Mouse (Mus musculus) MEL (cell line): ENCODE data around the gene Mmel1. TPM values are rescaled to one million over a fixed set of nuclear protein-coding genes. Genes with fewer than 3 reads are reported as not detected.

Experiments
- DNase-seq: peaks from one replicate; pipeline ENCODE4 v3.0.0; 2011; ENCODE audit warnings: low read depth, low spot score
- H3K27ac ChIP-seq: 2 replicates; pipeline ENCODE4 v1.5.1; 2012; ENCODE audit warnings: low read depth, mild to moderate bottlenecking, control low read depth, low read length, moderate library complexity; ENCODE audit not compliant: control insufficient read depth
- H3K27me3 ChIP-seq, 2 experiments: fragments of 150-350 bp in 1 of 2; sonication (generic) in 1 of 2; 2 replicates each; pipeline ENCODE4 v1.6.1; 2012; ENCODE audit warnings: low read length in 2 of 2, mild to moderate bottlenecking in 2 of 2, improper control_type of control experiment in 1 of 2, moderate library complexity in 1 of 2; ENCODE audit not compliant: insufficient read depth in 2 of 2, control insufficient read depth in 1 of 2
- H3K36me3 ChIP-seq, 2 experiments: 2 replicates each; pipeline ENCODE4 v1.6.1; 2012 to 2014; ENCODE audit warnings: low read length in 2 of 2, improper control_type of control experiment in 1 of 2, inconsistent platforms in 1 of 2, mild to moderate bottlenecking in 1 of 2; ENCODE audit not compliant: insufficient read depth in 2 of 2, control insufficient read depth in 1 of 2
- H3K4me1 ChIP-seq, 2 experiments: fragments of 150-350 bp in 1 of 2; sonication (generic) in 1 of 2; 2 replicates each; pipeline ENCODE4 v1.6.1; 2012; ENCODE audit warnings: low read length in 2 of 2, improper control_type of control experiment in 1 of 2, mild to moderate bottlenecking in 1 of 2; ENCODE audit not compliant: insufficient read depth in 2 of 2, control insufficient read depth in 1 of 2
- H3K4me3 ChIP-seq, 2 experiments: fragments of 150-350 bp in 1 of 2; sonication (generic) in 1 of 2; 2 replicates each; pipeline ENCODE4 v1.5.1; 2012; ENCODE audit warnings: low read depth in 2 of 2, low read length in 2 of 2, mild to moderate bottlenecking in 2 of 2, moderate library complexity in 2 of 2, control low read depth in 1 of 2, improper control_type of control experiment in 1 of 2; ENCODE audit not compliant: control insufficient read depth in 1 of 2, insufficient read depth in 1 of 2
- H3K79me2 ChIP-seq: 2 replicates; pipeline ENCODE4 v1.6.1; 2012; ENCODE audit warnings: mild to moderate bottlenecking, low read length, moderate library complexity; ENCODE audit not compliant: control insufficient read depth, poor library complexity, insufficient read depth
- H3K9ac ChIP-seq: 2 replicates; pipeline ENCODE4 v1.6.1; 2012; ENCODE audit warnings: low read depth, mild to moderate bottlenecking, control low read depth, low read length, moderate library complexity; ENCODE audit not compliant: control insufficient read depth, poor library complexity, severe bottlenecking
- H3K9me3 ChIP-seq: fragments of 150-350 bp; sonication (generic); replicated peaks from 2 replicates; pipeline ENCODE4 v1.6.1; 2012; ENCODE audit warnings: mild to moderate bottlenecking, low read length, improper control_type of control experiment, moderate library complexity; ENCODE audit not compliant: insufficient read depth
- CHD1 ChIP-seq: IDR thresholded peaks from 2 replicates; pipeline ENCODE4 v1.6.1; 2012; ENCODE audit warnings: low read depth, mild to moderate bottlenecking, inconsistent platforms, low read length, improper control_type of control experiment
- CHD2 ChIP-seq: IDR thresholded peaks from 2 replicates; pipeline ENCODE4 v1.6.1; 2011; ENCODE audit warnings: low read length, improper control_type of control experiment
- CTCF ChIP-seq, 3 experiments: IDR thresholded peaks in 2 of 3; conservative IDR thresholded peaks in 1 of 3; 2 replicates each; pipeline ENCODE4 v1.5.1; 2011 to 2012; ENCODE audit warnings: low read length in 3 of 3, low read depth in 2 of 3, mild to moderate bottlenecking in 2 of 3, improper control_type of control experiment in 1 of 3, inconsistent platforms in 1 of 3, mixed read lengths in 1 of 3, moderate library complexity in 1 of 3; ENCODE audit not compliant: control insufficient read depth in 1 of 3, insufficient read depth in 1 of 3, poor library complexity in 1 of 3, severe bottlenecking in 1 of 3
- ETS1 ChIP-seq: IDR thresholded peaks from 2 replicates; pipeline ENCODE4 v1.6.1; 2012; ENCODE audit warnings: low read depth, mild to moderate bottlenecking, inconsistent platforms, low read length, improper control_type of control experiment, moderate library complexity
- GATA1 ChIP-seq: IDR thresholded peaks from 2 replicates; pipeline ENCODE4 v1.6.1; 2011; ENCODE audit warnings: low read depth, low read length, improper control_type of control experiment
- HCFC1 ChIP-seq: IDR thresholded peaks from 2 replicates; pipeline ENCODE4 v1.6.1; 2012; ENCODE audit warnings: low read depth, mild to moderate bottlenecking, inconsistent platforms, low read length, improper control_type of control experiment, moderate library complexity
- JUND ChIP-seq: IDR thresholded peaks from 2 replicates; pipeline ENCODE4 v1.6.1; 2011; ENCODE audit warnings: low read depth, mild to moderate bottlenecking, improper control_type of control experiment, low read length
- KAT2A ChIP-seq: conservative IDR thresholded peaks from 2 replicates; pipeline ENCODE4 v1.6.1; 2012; ENCODE audit warnings: low read depth, low read length, improper control_type of control experiment, inconsistent platforms
- MAFK ChIP-seq: IDR thresholded peaks from 2 replicates; pipeline ENCODE4 v1.6.1; 2011; ENCODE audit warnings: low read depth, mild to moderate bottlenecking, low read length, improper control_type of control experiment, borderline replicate concordance
- MYB ChIP-seq: IDR thresholded peaks from 2 replicates; pipeline ENCODE4 v1.6.1; 2011; ENCODE audit warnings: mild to moderate bottlenecking, low read depth, low read length, improper control_type of control experiment
- POLR2A ChIP-seq, 2 experiments: IDR thresholded peaks; 2 replicates each; pipeline ENCODE4 v1.6.1; 2011 to 2012; ENCODE audit warnings: low read length in 2 of 2, mild to moderate bottlenecking in 2 of 2, control low read depth in 1 of 2, improper control_type of control experiment in 1 of 2, low read depth in 1 of 2, moderate library complexity in 1 of 2; ENCODE audit not compliant: control insufficient read depth in 1 of 2, insufficient read depth in 1 of 2, poor library complexity in 1 of 2
- POLR2AphosphoS2 ChIP-seq: IDR thresholded peaks from 2 replicates; pipeline ENCODE4 v1.6.1; 2011; ENCODE audit warnings: low read length, improper control_type of control experiment
- RAD21 ChIP-seq: IDR thresholded peaks from 2 replicates; pipeline ENCODE4 v1.6.1; 2011; ENCODE audit warnings: mild to moderate bottlenecking, low read depth, low read length, improper control_type of control experiment
- RCOR1 ChIP-seq: IDR thresholded peaks from 2 replicates; pipeline ENCODE4 v1.6.1; 2012; ENCODE audit warnings: low read depth, mild to moderate bottlenecking, inconsistent platforms, low read length, improper control_type of control experiment
- TAL1 ChIP-seq: IDR thresholded peaks from 2 replicates; pipeline ENCODE4 v1.6.1; 2012; ENCODE audit warnings: mild to moderate bottlenecking, inconsistent platforms, low read length, moderate library complexity, mixed read lengths
- TBP ChIP-seq: IDR thresholded peaks from 2 replicates; pipeline ENCODE4 v1.8.0; 2011; ENCODE audit warnings: low read depth, low read length, improper control_type of control experiment
- TCF12 ChIP-seq: IDR thresholded peaks from 2 replicates; pipeline ENCODE4 v1.6.1; 2014; ENCODE audit warnings: low read depth, mild to moderate bottlenecking, inconsistent platforms, low read length, improper control_type of control experiment, moderate library complexity
- UBTF ChIP-seq: IDR thresholded peaks from 2 replicates; pipeline ENCODE4 v1.6.1; 2012; ENCODE audit warnings: low read depth, mild to moderate bottlenecking, inconsistent platforms, low read length, improper control_type of control experiment, moderate library complexity, borderline replicate concordance; ENCODE audit not compliant: insufficient read depth
- ZKSCAN1 ChIP-seq: IDR thresholded peaks from 2 replicates; pipeline ENCODE4 v1.6.1; 2012; ENCODE audit warnings: low read depth, mild to moderate bottlenecking, inconsistent platforms, low read length, improper control_type of control experiment, moderate library complexity
- ZNF384 ChIP-seq: IDR thresholded peaks from 2 replicates; pipeline ENCODE4 v1.6.1; 2012; ENCODE audit warnings: low read depth, mild to moderate bottlenecking, inconsistent platforms, low read length, improper control_type of control experiment
- polyA plus RNA-seq, 2 experiments: library from polyadenylated mRNA; stranded (reverse) in 1 of 2; unstranded in 1 of 2; fragments of >175 nt in 1 of 2; fragments of >200 nt in 1 of 2; gene quantifications; 2 replicates each; pipeline versions ENCODE4 v1.2.1 to v1.2.4; 2012; ENCODE audit warnings: low replicate concordance in 2 of 2, low read depth in 1 of 2; ENCODE audit not compliant: insufficient read length in 2 of 2, insufficient read depth in 1 of 2, missing spikeins in 1 of 2
- total RNA-seq: library from RNA; depleted of rRNA; stranded (reverse); fragments of 300-350 nt; gene quantifications from 2 replicates; pipeline ENCODE4 v1.2.3, GENCODE M21; 2012

Gene Mmel1
- total and polyA plus RNA-seq, 3 experiments, result 0.07 to 0.08 TPM; not detected in 1

DNA sequence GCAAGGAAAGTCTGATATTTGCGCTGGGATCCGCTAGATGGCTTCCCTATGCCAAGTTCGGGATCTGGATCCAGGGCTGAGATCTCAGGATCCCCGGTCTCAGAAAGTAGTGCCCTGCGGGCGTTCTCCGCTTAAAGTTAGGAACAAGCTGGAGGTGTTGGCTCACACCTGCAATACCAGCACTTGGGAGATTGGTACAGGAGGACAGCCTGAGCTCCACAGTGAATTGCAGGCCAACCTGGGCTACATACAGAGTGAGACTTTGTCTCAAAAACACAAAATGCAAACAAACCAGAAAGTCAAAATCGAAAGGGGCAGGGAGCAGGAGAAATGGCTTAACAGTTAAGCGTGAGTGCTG is 12.9 kb upstream of the Mmel1 start:
- Histone ChIP-seq H3K4me3 (no peak overlapping the region), H3K27me3 (no peaks in the 10 kb centered on the region)

GRCm38 (mm10) chr4:154856882-154857281 is 12.5 kb upstream of the Mmel1 start:
- Histone ChIP-seq H3K27ac (no peak overlapping the region), H3K4me3 (no peak overlapping the region), H3K79me2 (no peaks in the 10 kb centered on the region), H3K27me3 (no peaks in the 10 kb centered on the region; a peak in 1 of 4 replicates), H3K9me3 (no peaks in the 10 kb centered on the region), H3K36me3 (no peaks in the 10 kb centered on the region), H3K9ac (no peak overlapping the region), H3K4me1 (no peaks in the 10 kb centered on the region)
- no peak for DNase-seq
- TF ChIP-seq KAT2A (no peak), TCF12 (no peak), MAFK (no peak)

More for the DNA sequence above, 12.9 kb upstream of the Mmel1 start:
- Histone ChIP-seq H3K27ac (no peak overlapping the region), H3K4me1 (no peaks in the 10 kb centered on the region), H3K36me3 (no peaks in the 10 kb centered on the region)
- no peak for TF ChIP-seq CTCF (IDR thresholded peaks at IDR 0.05 in 2 of 3, conservative IDR thresholded peaks at IDR 0.05 in 1 of 3; ENCODE audit: control insufficient read depth in 1 of 3, insufficient read depth in 1 of 3, low read depth in 2 of 3, low read length in 3 of 3, poor library complexity in 1 of 3, severe bottlenecking in 1 of 3)
- TF ChIP-seq, all 39 proteins: peak for 0
- Histone ChIP-seq H3K79me2 (no peaks in the 10 kb centered on the region), H3K9me3 (no peaks in the 10 kb centered on the region), H3K9ac (no peak overlapping the region)
- DNase-seq, result no peak

- DNase-seq, result no peak
- TF ChIP-seq MYB (no peak), ZKSCAN1 (no peak)
- no peaks in the 10 kb centered on the region for H3K79me2 ChIP-seq
- H3K4me3 ChIP-seq, result no peak overlapping the region
- H3K9me3 ChIP-seq, result no peaks in the 10 kb centered on the region
- H3K27ac ChIP-seq, result no peak overlapping the region
- no peak overlapping the region for H3K9ac ChIP-seq
- H3K4me1 ChIP-seq, result no peaks in the 10 kb centered on the region
- H3K27me3 ChIP-seq, result no peaks in the 10 kb centered on the region; a peak in 1 of 4 replicates
- no peaks in the 10 kb centered on the region for H3K36me3 ChIP-seq
Observed at GRCm38 (mm10) chr4:154857366-154858240, 11.8 kb upstream of the Mmel1 start.

DNA sequence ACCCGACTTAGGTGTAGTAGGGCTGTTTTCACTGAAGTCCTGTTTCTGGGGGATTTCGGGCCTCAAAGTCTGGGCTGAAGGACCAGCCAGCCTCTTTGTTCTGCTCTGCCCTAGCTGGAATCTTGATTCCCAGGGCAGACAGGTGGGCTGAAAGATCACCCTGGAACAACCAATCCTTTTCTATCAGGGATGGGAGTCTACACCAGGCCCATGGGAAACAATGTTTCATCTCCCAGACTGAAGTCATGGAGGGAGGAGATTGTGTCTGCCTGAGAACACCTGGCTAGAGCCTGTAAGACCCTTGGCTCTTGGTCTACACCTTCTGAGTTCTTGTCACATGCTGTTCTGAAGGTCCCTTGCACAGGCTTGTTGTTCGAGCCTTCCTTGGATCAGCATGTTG is 10.8 kb upstream of the Mmel1 start:
- Histone ChIP-seq H3K27me3 (no peaks in the 10 kb centered on the region; a peak in 1 of 4 replicates), H3K9ac (no peak overlapping the region), H3K27ac (no peak overlapping the region), H3K36me3 (no peaks in the 10 kb centered on the region), H3K9me3 (no peaks in the 10 kb centered on the region), H3K4me1 (no peaks in the 10 kb centered on the region), H3K79me2 (no peaks in the 10 kb centered on the region), H3K4me3 (no peak overlapping the region)
- no peak for DNase-seq
- TF ChIP-seq POLR2A (IDR thresholded peaks at IDR 0.05; ENCODE audit: control insufficient read depth in 1 of 2, insufficient read depth in 1 of 2, low read depth in 1 of 2, low read length in 2 of 2, poor library complexity in 1 of 2) (no peak), TCF12 (no peak), ETS1 (no peak), POLR2AphosphoS2 (no peak), GATA1 (no peak), TAL1 (no peak), RAD21 (no peak), CHD2 (no peak), TBP (no peak), HCFC1 (no peak), CHD1 (no peak), MAFK (no peak), JUND (no peak), ZNF384 (no peak), ZKSCAN1 (no peak), UBTF (no peak), RCOR1 (no peak)
